Mouse (Mus musculus) heart, postnatal 0 days (tissue): ENCODE measurements around the gene Simc1.

Experiments
- CTCF ChIP-seq: IDR thresholded peaks from 2 replicates; pipeline ENCODE4 v1.5.1; 2016; ENCODE audit warnings: antibody characterized with exemption, control low read depth, low read depth
- EP300 ChIP-seq: IDR thresholded peaks from 2 replicates; pipeline ENCODE4 v1.6.1; 2016; ENCODE audit warnings: antibody characterized with exemption, low read depth

DNA sequence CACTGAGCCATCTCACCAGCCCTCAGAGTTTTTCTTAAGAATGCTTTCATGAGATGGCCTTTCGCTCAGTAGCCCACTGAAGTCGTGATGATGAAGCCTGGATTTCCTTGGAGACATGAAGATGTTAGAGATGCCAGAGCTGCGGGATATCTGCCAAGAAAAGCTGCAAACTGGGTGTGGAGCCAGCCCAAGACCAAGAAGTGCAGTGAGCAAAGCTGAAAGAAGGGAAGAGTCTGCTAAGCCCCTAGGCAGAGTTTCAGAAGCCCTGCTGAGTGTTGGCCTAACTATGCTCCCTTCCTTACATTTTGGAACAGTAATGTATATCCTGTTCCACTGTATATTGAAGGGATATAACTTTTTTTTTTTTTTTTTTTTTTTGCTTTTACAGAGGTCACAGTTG is 24.3 kb upstream of the Simc1 start:
- TF ChIP-seq CTCF = no peak
- TF ChIP-seq EP300 = no peak
